Mouse (Mus musculus): Measurements from ENCODE around the gene Ros1.

DNA sequence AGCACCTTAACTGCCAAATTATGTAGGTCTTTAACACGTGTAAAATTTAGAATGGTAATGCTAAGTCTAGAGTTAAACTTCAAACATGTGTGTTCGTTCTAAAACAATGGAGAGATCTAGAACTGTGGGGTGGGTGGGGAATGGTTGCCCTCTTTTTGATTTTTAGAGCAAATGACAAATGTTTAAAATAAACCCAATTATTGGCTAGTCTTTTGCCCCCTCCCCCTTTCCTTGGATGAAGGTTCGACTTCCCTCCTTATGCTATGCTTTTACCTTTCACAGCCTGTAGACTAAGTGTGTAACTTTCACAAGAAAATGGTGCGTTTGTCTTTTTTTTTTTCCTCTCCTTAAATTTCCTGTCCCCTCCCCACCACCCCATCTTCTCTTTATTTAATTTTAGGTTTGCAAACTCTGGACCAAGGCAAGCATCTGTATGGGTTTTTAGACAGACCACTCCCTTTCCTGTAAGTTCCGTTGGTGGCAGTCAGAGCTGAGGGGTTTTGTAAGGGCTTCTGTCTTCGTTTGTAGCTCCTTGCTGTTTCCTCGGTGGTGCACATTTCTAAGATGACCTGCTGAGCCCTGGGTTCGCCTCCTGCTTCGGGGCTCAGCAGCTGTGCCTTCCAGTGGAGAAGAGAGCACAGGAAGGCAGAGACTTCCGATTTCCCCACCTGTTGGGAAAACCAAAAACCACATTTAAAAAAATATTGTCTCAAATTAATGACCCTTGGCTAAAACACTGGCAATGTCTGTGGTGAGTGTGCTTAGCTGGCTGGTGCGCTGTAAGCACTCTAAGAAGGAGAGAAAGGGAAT, 166.3 kb downstream of the Ros1 start:
- TF ChIP-seq CTCF (IDR thresholded peaks at IDR 0.05; ENCODE audit: low read depth, low read length): no peak
- no peak for TF ChIP-seq POLR2A (IDR thresholded peaks at IDR 0.05; ENCODE audit: borderline replicate concordance, low read depth, low read length)

Measured in bone marrow macrophage, adult 2 months (primary cell).